In the genomic region with DNA sequence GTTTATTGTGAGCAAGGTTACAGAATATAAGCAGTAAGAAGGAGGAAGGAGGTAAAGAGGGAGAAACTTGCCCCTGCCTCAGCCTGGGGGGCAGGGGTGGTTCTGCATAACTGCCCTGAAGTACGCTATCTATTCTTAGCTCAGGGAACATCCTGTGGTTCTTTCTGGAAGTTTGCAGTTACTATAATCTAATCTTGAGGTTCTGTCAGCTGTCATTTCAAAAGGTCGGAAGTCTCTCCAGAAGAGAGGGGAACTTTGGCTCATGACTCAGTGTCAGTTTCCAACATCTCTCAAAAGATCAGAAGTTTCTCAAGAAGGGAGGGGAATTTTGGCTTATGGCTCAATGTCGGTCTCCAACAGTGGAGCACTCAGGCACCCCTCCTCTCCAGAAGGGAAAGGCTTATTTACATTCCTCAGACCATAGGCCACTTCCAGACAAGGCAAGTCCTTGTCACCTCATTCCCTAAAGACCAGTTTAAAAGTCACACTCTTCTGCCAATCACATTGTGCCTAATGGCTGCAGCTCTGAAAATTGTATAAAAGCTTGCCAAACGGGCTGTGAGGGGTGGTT, we compare ENCODE assay signal across 19 mouse cellular contexts.
A peak's percentile ranks its signal among the peaks of the same experiment; 100 is the strongest.
DNase-seq lines count a peak whose midpoint lies in the region; ATAC-seq lines count a peak whose summit lies in the region.
"Had no signal": no experiment of that assay in that cellular context is flagged by ENCODE, and none has a peak within 500 bp of the region (broad histone marks: within the 10 kb centered on the region; RNA-seq: fewer than 3 reads in every experiment).

No protein-coding gene starts in this region.

- no peaks in the 10 kb centered on the region for H3K27me3 ChIP-seq in embryonic facial prominence, embryonic 14.5 days (replicated peaks; ENCODE audit: control insufficient read depth, insufficient read depth, low read length)
- H3K27me3 ChIP-seq in embryonic facial prominence, embryonic 10.5 days (replicated peaks; ENCODE audit: low read depth, poor library complexity, severe bottlenecking) = no peaks in the 10 kb centered on the region
- H3K27me3 ChIP-seq: liver, embryonic 15.5 days had no signal

- peak; percentile 45 for DNase-seq in embryonic facial prominence, embryonic 14.5 days (ENCODE audit: low spot score)
- no peak for DNase-seq in embryonic facial prominence, embryonic 10.5 days (ENCODE audit: low spot score)
- DNase-seq in 416B (ENCODE audit: low read depth) (peak; percentile 95), liver (no peak)
- DNase-seq in induced T-regulatory cell, adult 2 months (ENCODE audit: low read depth) = peak; percentile 18
- DNase-seq in lung, postnatal 36 days = peak; percentile 35
- DNase-seq: adrenal gland, adult 2 months; cerebellum, adult 9-10 months; gastrocnemius, postnatal 36 days; heart, postnatal 36 days; kidney, adult 11 months; kidney, postnatal 10 days; retina, postnatal 1 day had no signal

- H3K9me3 ChIP-seq in embryonic facial prominence, embryonic 14.5 days (ENCODE audit: control insufficient read depth, low read length) = peaks cover 6% of the 10 kb centered on the region; the same call in 1 of the 2 replicates
- no peaks in the 10 kb centered on the region for H3K9me3 ChIP-seq in embryonic facial prominence, embryonic 10.5 days
- H3K9me3 ChIP-seq: liver, embryonic 15.5 days had no signal

- 59% methylated on average over 4 of the region's 4 CpGs for WGBS in embryonic facial prominence, embryonic 14.5 days
- 69% methylated on average over 4 of the region's 4 CpGs for WGBS in embryonic facial prominence, embryonic 10.5 days

- H3K4me2 ChIP-seq in embryonic facial prominence, embryonic 14.5 days (ENCODE audit: low read depth, low read length) = no peak overlapping the region
- H3K4me2 ChIP-seq: heart, embryonic 11.5 days; hindbrain, embryonic 14.5 days; liver, embryonic 15.5 days had no signal

- H3K27ac ChIP-seq in embryonic facial prominence, embryonic 14.5 days (replicated peaks; ENCODE audit: low read depth, low read length) = no peak overlapping the region
- H3K27ac ChIP-seq in embryonic facial prominence, embryonic 10.5 days (replicated peaks) = no peak overlapping the region
- H3K27ac ChIP-seq: hindbrain, embryonic 14.5 days; liver, embryonic 15.5 days had no signal

- H3K4me1 ChIP-seq in embryonic facial prominence, embryonic 14.5 days (ENCODE audit: control insufficient read depth, insufficient read depth, low read length) = peaks cover 5% of the 10 kb centered on the region; the same call in 1 of the 2 replicates
- no peaks in the 10 kb centered on the region for H3K4me1 ChIP-seq in embryonic facial prominence, embryonic 10.5 days
- H3K4me1 ChIP-seq: liver, embryonic 15.5 days had no signal

- ATAC-seq in embryonic facial prominence, embryonic 14.5 days (ENCODE audit: low read depth) = no peak
- no peak for ATAC-seq in megakaryocyte, adult 5-6 weeks (ENCODE audit: poor library complexity, severe bottlenecking)
- no peak for ATAC-seq in inflammation-experienced regulatory T-cells, adult 6 months

- H3K9ac ChIP-seq in embryonic facial prominence, embryonic 14.5 days (ENCODE audit: low read depth, low read length) = no peak overlapping the region
- H3K9ac ChIP-seq: hindbrain, embryonic 14.5 days; liver, embryonic 15.5 days had no signal

- no peak overlapping the region for H3K4me3 ChIP-seq in embryonic facial prominence, embryonic 14.5 days (ENCODE audit: low read depth, low read length)
- H3K4me3 ChIP-seq in embryonic facial prominence, embryonic 10.5 days = no peak overlapping the region
- H3K4me3 ChIP-seq: erythroblast, embryonic 14.5 days; liver, embryonic 15.5 days had no signal

- no peaks in the 10 kb centered on the region for H3K36me3 ChIP-seq in embryonic facial prominence, embryonic 14.5 days (ENCODE audit: control insufficient read depth, insufficient read depth, low read length)
- H3K36me3 ChIP-seq in embryonic facial prominence, embryonic 10.5 days (replicated peaks) = no peaks in the 10 kb centered on the region
- H3K36me3 ChIP-seq: liver, embryonic 15.5 days had no signal

Comparison
In these comparisons a context has a peak if more than half of its experiments do, and no peak if none do; other contexts are left out.
1. DNase-seq: peak in embryonic facial prominence, embryonic 14.5 days (single experiment), 416B (single experiment), induced T-regulatory cell, adult 2 months (single experiment) and lung, postnatal 36 days (single experiment); none in embryonic facial prominence, embryonic 10.5 days (single experiment) and liver (single experiment).